30 mouse cellular contexts compared by ENCODE assay signal in genomic region chr17:82484609-82485008, GRCm38 (mm10).
DNase-seq lines count a peak whose midpoint lies in the region; ATAC-seq and TF ChIP-seq lines count a peak whose summit lies in the region.
"Had no signal": no experiment of that assay in that cellular context is flagged by ENCODE, and none has a peak within 500 bp of the region (broad histone marks: within the 10 kb centered on the region; RNA-seq: fewer than 3 reads in every experiment).

No protein-coding gene starts in this region.

- no peak for TF ChIP-seq CTCF in left cerebral cortex, adult 2 months (IDR thresholded peaks at IDR 0.05)

- H3K36me3 ChIP-seq in limb, embryonic 13.5 days = no peaks in the 10 kb centered on the region
- H3K36me3 ChIP-seq in limb, embryonic 10.5 days = no peaks in the 10 kb centered on the region
- H3K36me3 ChIP-seq in midbrain, embryonic 10.5 days = no peaks in the 10 kb centered on the region
- H3K36me3 ChIP-seq: embryonic facial prominence, embryonic 10.5 days; embryonic facial prominence, embryonic 13.5 days; heart, embryonic 10.5 days; heart, embryonic 13.5 days had no signal

- no peaks in the 10 kb centered on the region for H3K27me3 ChIP-seq in limb, embryonic 13.5 days
- H3K27me3 ChIP-seq in limb, embryonic 10.5 days (ENCODE audit: low read depth, poor library complexity, severe bottlenecking) = no peaks in the 10 kb centered on the region
- H3K27me3 ChIP-seq in midbrain, embryonic 10.5 days (ENCODE audit: low read depth, poor library complexity, severe bottlenecking) = no peaks in the 10 kb centered on the region
- H3K27me3 ChIP-seq: embryonic facial prominence, embryonic 13.5 days; forebrain, embryonic 13.5 days; heart, embryonic 13.5 days had no signal

- no peak overlapping the region for H3K27ac ChIP-seq in limb, embryonic 13.5 days
- no peak overlapping the region for H3K27ac ChIP-seq in limb, embryonic 10.5 days
- H3K27ac ChIP-seq in left cerebral cortex, adult 2 months = peak overlapping the region; percentile 53; the same call in 1 of the 2 replicates
- H3K27ac ChIP-seq in midbrain, embryonic 10.5 days (replicated peaks) = no peak overlapping the region
- H3K27ac ChIP-seq: embryonic facial prominence, embryonic 10.5 days; embryonic facial prominence, embryonic 13.5 days; forebrain, embryonic 13.5 days; heart, adult 2 months; heart, embryonic 10.5 days; heart, embryonic 13.5 days; hindbrain, embryonic 14.5 days; hindbrain, postnatal 0 days had no signal

- WGBS in limb, embryonic 13.5 days = 63% methylated on average over 6 of the region's 6 CpGs
- WGBS in limb, embryonic 10.5 days = 87% methylated on average over 6 of the region's 6 CpGs
- WGBS in midbrain, embryonic 10.5 days = 91% methylated on average over 6 of the region's 6 CpGs

- H3K4me2 ChIP-seq in limb, embryonic 13.5 days (replicated peaks) = no peak overlapping the region
- H3K4me2 ChIP-seq: embryonic facial prominence, embryonic 13.5 days; forebrain, embryonic 13.5 days; heart, embryonic 13.5 days; hindbrain, embryonic 14.5 days had no signal

- no peak overlapping the region for H3K4me3 ChIP-seq in limb, embryonic 13.5 days
- H3K4me3 ChIP-seq in limb, embryonic 10.5 days = no peak overlapping the region
- H3K4me3 ChIP-seq in left cerebral cortex, adult 2 months = no peak overlapping the region
- H3K4me3 ChIP-seq in midbrain, embryonic 10.5 days = no peak overlapping the region
- H3K4me3 ChIP-seq: embryonic facial prominence, embryonic 10.5 days; embryonic facial prominence, embryonic 13.5 days; erythroblast, embryonic 14.5 days; forebrain, embryonic 13.5 days; heart, adult 2 months; heart, embryonic 10.5 days; heart, embryonic 13.5 days had no signal

- no peaks in the 10 kb centered on the region for H3K9me3 ChIP-seq in limb, embryonic 13.5 days
- H3K9me3 ChIP-seq in limb, embryonic 10.5 days (replicated peaks) = no peaks in the 10 kb centered on the region
- no peaks in the 10 kb centered on the region for H3K9me3 ChIP-seq in midbrain, embryonic 10.5 days (replicated peaks)
- H3K9me3 ChIP-seq: embryonic facial prominence, embryonic 10.5 days; embryonic facial prominence, embryonic 13.5 days; forebrain, embryonic 13.5 days; heart, embryonic 10.5 days; heart, embryonic 13.5 days had no signal

- no peaks in the 10 kb centered on the region for H3K4me1 ChIP-seq in limb, embryonic 13.5 days
- H3K4me1 ChIP-seq in limb, embryonic 10.5 days = no peaks in the 10 kb centered on the region
- no peaks in the 10 kb centered on the region for H3K4me1 ChIP-seq in midbrain, embryonic 10.5 days
- H3K4me1 ChIP-seq: embryonic facial prominence, embryonic 10.5 days; embryonic facial prominence, embryonic 13.5 days; forebrain, embryonic 13.5 days; heart, embryonic 10.5 days; heart, embryonic 13.5 days had no signal

- peak; percentile 5 to 33 for DNase-seq in frontal cortex, postnatal 36 days (ENCODE audit: low spot score in 2 of 2)
- no peak for DNase-seq in frontal cortex, postnatal 10 days (ENCODE audit: low spot score in 2 of 2)
- no peak for DNase-seq in limb, embryonic 10.5 days (ENCODE audit: low spot score)
- DNase-seq in left cerebral cortex, adult 2 months (ENCODE audit: extremely low spot score in 1 of 2, low spot score in 2 of 2) = no peak
- peak; percentile 65 for DNase-seq in telencephalon, adult 2 months (ENCODE audit: low read depth, low spot score)
- no peak for DNase-seq in midbrain, embryonic 10.5 days (ENCODE audit: low spot score)
- DNase-seq: adrenal gland, adult 2 months; adrenal gland, postnatal 14 days; cerebellum, adult 11-12 months; cerebellum, adult 8-10 months; cerebellum, postnatal 10 days; cerebellum, postnatal 36 days; embryo, embryonic 11 days; gastrocnemius, postnatal 10 days; gastrocnemius, postnatal 36 days; heart, adult 2 months; heart, postnatal 14 days; heart, postnatal 4 days had no signal

- H3K9ac ChIP-seq in limb, embryonic 13.5 days = no peak overlapping the region
- H3K9ac ChIP-seq: embryonic facial prominence, embryonic 13.5 days; forebrain, embryonic 13.5 days; heart, embryonic 13.5 days; hindbrain, embryonic 14.5 days had no signal

- intact Hi-C loops in left cerebral cortex, adult 2 months (cut with DNase I) = loop anchor here (10.0 kb wide), 1 partner anchor 230 kb away; no protein-coding TSS in a partner anchor

- peak; percentile 44; the same call in 1 of the 2 replicates for ATAC-seq in limb, embryonic 13.5 days (ENCODE audit: low FRiP score, low read depth)
- ATAC-seq: CD4-positive, CD25-positive, alpha-beta regulatory T cell, adult 4 months; forebrain, embryonic 13.5 days; forebrain, embryonic 16.5 days; hindbrain, postnatal 0 days; inflammation-experienced regulatory T-cells, adult 6 months had no signal

Comparison
In these comparisons a context has a peak if more than half of its experiments do, and no peak if none do; other contexts are left out.
1. DNase-seq: peak in frontal cortex, postnatal 36 days (2 of 2) and telencephalon, adult 2 months (single experiment); none in frontal cortex, postnatal 10 days (0 of 2), limb, embryonic 10.5 days (single experiment), left cerebral cortex, adult 2 months (0 of 2) and midbrain, embryonic 10.5 days (single experiment).